Mouse (Mus musculus) liver, embryonic 14.5 days (tissue): ENCODE measurements around the gene 5830473C10Rik.

Experiments
- CTCF ChIP-seq: IDR thresholded peaks from 2 replicates; pipeline ENCODE4 v1.5.1; 2016; ENCODE audit warnings: antibody characterized with exemption, low read depth, control low read depth
- EP300 ChIP-seq: IDR thresholded peaks from 2 replicates; pipeline ENCODE4 v1.6.1; 2016; ENCODE audit warnings: antibody characterized with exemption, low read depth

DNA sequence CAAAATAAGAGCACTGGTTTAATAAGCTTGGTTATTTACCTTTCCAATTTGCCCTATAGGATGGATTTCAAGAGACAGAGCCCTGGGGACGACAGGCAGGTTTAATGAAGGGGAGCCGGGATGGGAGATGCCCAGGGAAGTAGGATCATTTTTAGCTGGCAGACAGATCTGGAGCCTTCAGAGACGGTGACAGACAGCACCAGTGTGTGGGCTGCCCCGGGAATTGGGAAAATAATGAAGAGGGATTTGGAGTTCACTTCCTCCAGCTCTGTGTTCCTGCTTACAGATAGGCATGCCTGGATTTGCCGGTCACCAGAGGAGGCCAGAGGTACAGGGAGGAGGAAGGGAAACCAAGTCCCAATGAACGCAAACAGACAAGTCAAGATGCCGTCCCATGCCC, 74.0 kb downstream of the 5830473C10Rik start:
- TF ChIP-seq CTCF (no peak), EP300 (no peak)
